Mouse (Mus musculus): ENCODE results near the gene Gm13057.
"Not testable (repeated sequence)": the region's sequence is repeated elsewhere in the genome, so short reads cannot be mapped to it uniquely, and the experiment has no call there.

Gm13057 gene

GRCm38 (mm10) chr4:143551400-143551799 lies at the start of gene Gm13057, which contains the start of gene BC080695:
TSS of gene Gm13057 (plus strand) at chr4:143551709.
TSS of gene BC080695 (plus strand) at chr4:143551700.
- DNase-seq (ENCODE audit: low read depth, low spot score): not testable (repeated sequence)

GRCm38 (mm10) chr4:143511043-143511442 lies 40.5 kb upstream of the Gm13057 start, which contains the start of gene Gm13043:
TSS of gene Gm13043 (plus strand) at chr4:143511343.
- no peak for DNase-seq (ENCODE audit: low read depth, low spot score)

GRCm38 (mm10) chr4:143535654-143536053 lies 15.9 kb upstream of the Gm13057 start, which contains the start of gene Gm13040:
TSS of gene Gm13040 (plus strand) at chr4:143535954.
- not testable (repeated sequence) for DNase-seq (ENCODE audit: low read depth, low spot score)

Measured in brain, embryonic 18.5 days (tissue).